Mouse (Mus musculus) brain, embryonic 14.5 days (tissue): ENCODE measurements around the gene Stard5.

Source experiments
- CTCF ChIP-seq: fragments of 200-500 bp; IDR thresholded peaks from 2 replicates; pipeline ENCODE4 v1.5.1; 2012; ENCODE audit warnings: inconsistent platforms, mild to moderate bottlenecking, moderate library complexity, borderline replicate concordance; ENCODE audit not compliant: insufficient read depth, insufficient read length; ENCODE audit errors: extremely low read depth
- POLR2A ChIP-seq: fragments of 200-500 bp; IDR thresholded peaks from 2 replicates; pipeline ENCODE4 v1.6.1; 2012; ENCODE audit warnings: mild to moderate bottlenecking, inconsistent platforms, borderline replicate concordance; ENCODE audit not compliant: poor library complexity, insufficient read depth, insufficient read length, severe bottlenecking; ENCODE audit errors: extremely low read depth

DNA sequence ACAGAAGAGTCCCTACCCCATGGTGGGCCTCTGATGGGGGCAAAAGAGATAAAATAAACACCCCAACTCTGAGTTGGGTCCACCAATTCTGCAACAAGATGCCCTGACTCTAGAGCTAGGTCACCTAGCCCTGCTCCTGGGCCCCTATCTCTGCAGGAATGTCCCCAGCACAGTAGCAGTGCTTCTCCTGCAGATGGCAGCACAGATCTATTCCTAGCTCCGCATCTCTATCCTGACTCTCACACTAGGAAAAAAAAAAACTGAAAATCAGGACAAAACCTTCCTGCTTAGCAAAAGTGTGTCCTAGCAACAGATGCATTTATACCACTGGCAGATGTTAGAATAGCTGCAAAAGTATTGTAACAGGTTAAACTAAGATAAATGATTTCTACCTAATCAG, 37.0 kb downstream of the Stard5 start:
- TF ChIP-seq CTCF (peak; percentile 75; the same call in 1 of the 2 replicates), POLR2A (no peak)
